Mouse (Mus musculus) thymus, adult 2 months (tissue): ENCODE results near the gene Ikzf5. TPM values are rescaled to one million over a fixed set of nuclear protein-coding genes. Genes with fewer than 3 reads are reported as not detected.

Experiments used
- DNase-seq: peaks from one replicate; pipeline ENCODE4 v3.0.0; 2021
- H3K27ac ChIP-seq: fragments of 200-500 bp; 2 replicates; pipeline ENCODE4 v1.5.1; 2012; ENCODE audit warnings: low read length, control low read depth; ENCODE audit not compliant: control insufficient read depth, insufficient read depth
- H3K27me3 ChIP-seq: fragments of 200-500 bp; 2 replicates; pipeline ENCODE4 v1.6.1; 2012; ENCODE audit warnings: mild to moderate bottlenecking, low read length, moderate library complexity, mixed read lengths; ENCODE audit not compliant: control insufficient read depth, insufficient read depth
- H3K36me3 ChIP-seq: fragments of 200-500 bp; 2 replicates; pipeline ENCODE4 v1.6.1; 2012; ENCODE audit warnings: mild to moderate bottlenecking, low read length, moderate library complexity; ENCODE audit not compliant: control insufficient read depth, insufficient read depth
- H3K4me1 ChIP-seq: fragments of 200-500 bp; replicated peaks from 2 replicates; pipeline ENCODE4 v1.6.1; 2012; ENCODE audit warnings: low read length; ENCODE audit not compliant: control insufficient read depth, insufficient read depth
- H3K4me3 ChIP-seq: fragments of 200-500 bp; 2 replicates; pipeline ENCODE4 v1.5.1; 2012; ENCODE audit warnings: mild to moderate bottlenecking, low read length, control low read depth, moderate library complexity; ENCODE audit not compliant: control insufficient read depth, insufficient read depth
- CTCF ChIP-seq: fragments of 200-500 bp; IDR thresholded peaks from 2 replicates; pipeline ENCODE4 v1.5.1; 2012; ENCODE audit warnings: mild to moderate bottlenecking, control low read depth, low read length, moderate library complexity, borderline replicate concordance; ENCODE audit not compliant: control insufficient read depth, poor library complexity, insufficient read depth; ENCODE audit errors: extremely low read depth
- POLR2A ChIP-seq: fragments of 200-500 bp; IDR thresholded peaks from 2 replicates; pipeline ENCODE4 v1.6.1; 2012; ENCODE audit warnings: mild to moderate bottlenecking, low read length, control low read depth, moderate library complexity; ENCODE audit not compliant: control insufficient read depth, poor library complexity, insufficient read depth; ENCODE audit errors: extremely low read depth
- WGBS: fragments of 180-500 bp; shearing (Covaris S2); methylation state at CpG from one replicate; pipeline ENCODE4 v1.1.7; 2018; 5-methylcytosine and 5-hydroxymethylcytosine counted together
- polyA plus RNA-seq: library from polyadenylated mRNA; depleted of rRNA; stranded (reverse); fragments of >200 nt; gene quantifications from 2 replicates; pipeline ENCODE4 v1.2.3, GENCODE M21; 2012

Gene Ikzf5
- polyA plus RNA-seq, 1 experiment, result 25.2 TPM

GRCm38 (mm10) chr7:131371880-131372651 is 38.3 kb downstream of the Ikzf5 start:
- 77% methylated on average over 9 of the region's 9 CpGs for whole genome bisulfite sequencing
- H3K36me3 ChIP-seq, result no peaks in the 10 kb centered on the region
- H3K4me3 ChIP-seq, result no peak overlapping the region
- no peak for DNase-seq
- no peak overlapping the region for H3K27ac ChIP-seq
- no peaks in the 10 kb centered on the region for H3K4me1 ChIP-seq
- H3K27me3 ChIP-seq, result no peaks in the 10 kb centered on the region
- TF ChIP-seq CTCF, result no peak
- no peak for TF ChIP-seq POLR2A

GRCm38 (mm10) chr7:131371470-131371860 is 38.9 kb downstream of the Ikzf5 start:
- 15% methylated on average over 9 of the region's 9 CpGs for WGBS
- no peak for DNase-seq
- Histone ChIP-seq H3K4me1 (no peaks in the 10 kb centered on the region), H3K4me3 (peak overlapping the region; percentile 56), H3K27me3 (no peaks in the 10 kb centered on the region), H3K36me3 (no peaks in the 10 kb centered on the region), H3K27ac (no peak overlapping the region)
- TF ChIP-seq POLR2A (no peak), CTCF (no peak)

GRCm38 (mm10) chr7:131370648-131371469 is 39.5 kb downstream of the Ikzf5 start, which contains the start of gene Pstk:
Gene Pstk, plus strand, starts transcription at chr7:131371141.
- Histone ChIP-seq H3K36me3 (no peaks in the 10 kb centered on the region), H3K27me3 (no peaks in the 10 kb centered on the region), H3K4me1 (no peaks in the 10 kb centered on the region), H3K27ac (no peak within 1 kb of the TSS), H3K4me3 (peak within 1 kb of the TSS; percentile 56)
- under 1% methylated on average over 47 of the region's 47 CpGs for WGBS
- TF ChIP-seq POLR2A, result peak; percentile 76; the same call in 1 of the 2 replicates
- peak; percentile 91 for TF ChIP-seq CTCF
- DNase-seq, result peak; percentile 81

- Histone ChIP-seq H3K36me3 (no peaks in the 10 kb centered on the region), H3K4me3 (no peak overlapping the region), H3K4me1 (peaks cover 6% of the 10 kb centered on the region), H3K27ac (no peak overlapping the region), H3K27me3 (no peaks in the 10 kb centered on the region)
- DNase-seq, result no peak
- 97% methylated on average over 8 of the region's 8 CpGs for WGBS
- no peak for TF ChIP-seq POLR2A
- TF ChIP-seq CTCF, result no peak
Measured at GRCm38 (mm10) chr7:131364131-131364530, 46.2 kb downstream of the Ikzf5 start.

GRCm38 (mm10) chr7:131362615-131363300 is 47.6 kb downstream of the Ikzf5 start, which contains the start of gene 2310057M21Rik:
Gene 2310057M21Rik, minus strand, starts transcription at chr7:131362759.
- H3K4me1 ChIP-seq, result peaks cover 6% of the 10 kb centered on the region
- H3K36me3 ChIP-seq, result no peaks in the 10 kb centered on the region
- peak; percentile 88 for DNase-seq
- peak within 1 kb of the TSS; percentile 39; the same call in 1 of the 2 replicates for H3K27ac ChIP-seq
- H3K27me3 ChIP-seq, result no peaks in the 10 kb centered on the region
- under 1% methylated on average over 55 of the region's 55 CpGs for WGBS
- TF ChIP-seq POLR2A (peak; percentile 70; the same call in 1 of the 2 replicates), CTCF (peak; percentile 25; the same call in 1 of the 2 replicates)
- peak within 1 kb of the TSS; percentile 89 for H3K4me3 ChIP-seq

GRCm38 (mm10) chr7:131362269-131362614 is 48.1 kb downstream of the Ikzf5 start:
- 2% methylated on average over 35 of the region's 35 CpGs for WGBS
- Histone ChIP-seq H3K4me3 (peak overlapping the region; percentile 89), H3K27me3 (no peaks in the 10 kb centered on the region), H3K36me3 (peaks cover 2% of the 10 kb centered on the region; the same call in 1 of the 2 replicates), H3K4me1 (peaks cover 6% of the 10 kb centered on the region), H3K27ac (no peak overlapping the region)
- TF ChIP-seq CTCF (no peak), POLR2A (no peak)
- DNase-seq, result no peak
